Mouse (Mus musculus) neural tube, embryonic 13.5 days (tissue): Measurements from ENCODE around the gene Cables2. TPM values are rescaled to one million over a fixed set of nuclear protein-coding genes. Genes with fewer than 3 reads are reported as not detected.

Experiments used
- ATAC-seq: fragments of 200-750 bp; cut with Nextera tagmentation; 2 replicates; pipeline ENCODE4 v1.8.0; 2017; ENCODE audit warnings: low read depth, mild to moderate bottlenecking, moderate TSS enrichment, moderate library complexity
- H3K27ac ChIP-seq: fragments of 300-500 bp; sonication (generic); replicated peaks from 2 replicates; pipeline ENCODE4 v1.5.1; 2015; ENCODE audit warnings: moderate library complexity, mild to moderate bottlenecking, inconsistent platforms
- H3K27me3 ChIP-seq: fragments of 300-500 bp; sonication (generic); 2 replicates; pipeline ENCODE4 v1.6.1; 2015; ENCODE audit warnings: mild to moderate bottlenecking, inconsistent platforms
- H3K36me3 ChIP-seq: fragments of 300-500 bp; sonication (generic); 2 replicates; pipeline ENCODE4 v1.6.1; 2015; ENCODE audit warnings: mild to moderate bottlenecking, inconsistent platforms
- H3K4me1 ChIP-seq: fragments of 300-500 bp; sonication (generic); replicated peaks from 2 replicates; pipeline ENCODE4 v1.6.1; 2015; ENCODE audit warnings: inconsistent platforms
- H3K4me2 ChIP-seq: fragments of 300-500 bp; sonication (generic); 2 replicates; pipeline ENCODE4 v1.6.1; 2015; ENCODE audit warnings: inconsistent platforms, mild to moderate bottlenecking, moderate library complexity
- H3K4me3 ChIP-seq: fragments of 300-500 bp; sonication (generic); 2 replicates; pipeline ENCODE4 v1.5.1; 2015; ENCODE audit warnings: mild to moderate bottlenecking, inconsistent platforms
- H3K9ac ChIP-seq: fragments of 300-500 bp; sonication (generic); 2 replicates; pipeline ENCODE4 v1.6.1; 2015; ENCODE audit warnings: moderate library complexity, mild to moderate bottlenecking, inconsistent platforms
- H3K9me3 ChIP-seq: fragments of 300-500 bp; sonication (generic); 2 replicates; pipeline ENCODE4 v1.6.1; 2016; ENCODE audit warnings: inconsistent platforms
- WGBS: fragments of 180-500 bp; shearing (Covaris S2); methylation state at CpG from one replicate; pipeline ENCODE4 v1.1.7; 2015; 5-methylcytosine and 5-hydroxymethylcytosine counted together
- polyA plus RNA-seq: library from polyadenylated mRNA; unstranded; fragments of >200 nt; fragmentation: Nextera tagmentation; extraction: Ambion mirVana; gene quantifications from 2 replicates; pipeline ENCODE4 v1.2.1, GENCODE M21; 2015

Gene Cables2
- polyA plus RNA-seq, 1 experiment from 2014 or later: 23.9 TPM

GRCm38 (mm10) chr2:180228592-180228991, 44.7 kb downstream of the Cables2 start:
- H3K9ac ChIP-seq: no peak overlapping the region
- H3K4me3 ChIP-seq: no peak overlapping the region
- no peaks in the 10 kb centered on the region for H3K9me3 ChIP-seq
- WGBS: 55% methylated on average over 7 of the region's 7 CpGs
- no peak for ATAC-seq
- H3K36me3 ChIP-seq: no peaks in the 10 kb centered on the region
- H3K27me3 ChIP-seq: peaks cover 40% of the 10 kb centered on the region
- no peak overlapping the region for H3K27ac ChIP-seq
- H3K4me1 ChIP-seq: peaks cover 39% of the 10 kb centered on the region
- H3K4me2 ChIP-seq: no peak overlapping the region

GRCm38 (mm10) chr2:180228060-180228458, 45.2 kb downstream of the Cables2 start:
- Histone ChIP-seq H3K4me1 (peaks cover 39% of the 10 kb centered on the region), H3K9ac (no peak overlapping the region), H3K36me3 (no peaks in the 10 kb centered on the region), H3K9me3 (no peaks in the 10 kb centered on the region), H3K27me3 (peaks cover 45% of the 10 kb centered on the region), H3K4me2 (peak overlapping the region; percentile 38; the same call in 1 of the 2 replicates), H3K4me3 (no peak overlapping the region), H3K27ac (no peak overlapping the region)
- WGBS: 46% methylated on average over 6 of the region's 6 CpGs
- ATAC-seq: no peak

- Histone ChIP-seq H3K27me3 (peaks cover 50% of the 10 kb centered on the region), H3K4me2 (peak overlapping the region; percentile 38), H3K27ac (no peak overlapping the region), H3K9ac (no peak overlapping the region), H3K4me1 (peaks cover 44% of the 10 kb centered on the region), H3K9me3 (no peaks in the 10 kb centered on the region), H3K4me3 (0 out of 2 replicates have a peak overlapping the region, but pooled peaks have one; percentile 4), H3K36me3 (no peaks in the 10 kb centered on the region)
- WGBS: 1% methylated on average over 21 of the region's 21 CpGs
- peak; percentile 57 for ATAC-seq
Measured at GRCm38 (mm10) chr2:180227262-180228059, 45.8 kb downstream of the Cables2 start.

GRCm38 (mm10) chr2:180225762-180226378, 47.4 kb downstream of the Cables2 start, which contains the start of gene Lama5:
TSS of gene Lama5 (minus strand) at chr2:180225859.
- under 1% methylated on average over 37 of the region's 37 CpGs for WGBS
- peaks cover 50% of the 10 kb centered on the region for H3K4me1 ChIP-seq

GRCm38 (mm10) chr2:180225044-180225761, 48.1 kb downstream of the Cables2 start:
- WGBS: under 1% methylated on average over 52 of the region's 55 CpGs
- H3K27me3 ChIP-seq: peaks cover 50% of the 10 kb centered on the region

More at GRCm38 (mm10) chr2:180225762-180226378, 47.4 kb downstream of the Cables2 start, which contains the start of gene Lama5:
- Histone ChIP-seq H3K27me3 (peaks cover 50% of the 10 kb centered on the region), H3K9ac (peak within 1 kb of the TSS; percentile 75), H3K4me3 (peak within 1 kb of the TSS; percentile 53), H3K27ac (no peak within 1 kb of the TSS), H3K9me3 (no peaks in the 10 kb centered on the region), H3K4me2 (peak within 1 kb of the TSS; percentile 98), H3K36me3 (no peaks in the 10 kb centered on the region)
- ATAC-seq: peak; percentile 33

GRCm38 (mm10) chr2:180224647-180225043, 48.7 kb downstream of the Cables2 start:
- H3K27me3 ChIP-seq: peaks cover 50% of the 10 kb centered on the region
- 2% methylated on average over 12 of the region's 13 CpGs for WGBS
- peak overlapping the region; percentile 53 for H3K4me3 ChIP-seq
- H3K36me3 ChIP-seq: no peaks in the 10 kb centered on the region
- no peaks in the 10 kb centered on the region for H3K9me3 ChIP-seq
- H3K27ac ChIP-seq: no peak overlapping the region
- H3K9ac ChIP-seq: peak overlapping the region; percentile 75; the same call in 1 of the 2 replicates
- peak overlapping the region; percentile 98 for H3K4me2 ChIP-seq
- ATAC-seq: no peak
- H3K4me1 ChIP-seq: peaks cover 50% of the 10 kb centered on the region

More at GRCm38 (mm10) chr2:180225044-180225761, 48.1 kb downstream of the Cables2 start:
- peak; percentile 13 for ATAC-seq
- peak overlapping the region; percentile 53 for H3K4me3 ChIP-seq
- no peak overlapping the region for H3K27ac ChIP-seq
- H3K4me1 ChIP-seq: peaks cover 50% of the 10 kb centered on the region
- H3K9me3 ChIP-seq: no peaks in the 10 kb centered on the region
- peak overlapping the region; percentile 98 for H3K4me2 ChIP-seq
- H3K36me3 ChIP-seq: no peaks in the 10 kb centered on the region
- peak overlapping the region; percentile 75 for H3K9ac ChIP-seq

- no peak overlapping the region for H3K9ac ChIP-seq
- WGBS: 13% methylated on average over 6 of the region's 6 CpGs
- H3K36me3 ChIP-seq: no peaks in the 10 kb centered on the region
- H3K4me3 ChIP-seq: no peak overlapping the region
- H3K4me2 ChIP-seq: no peak overlapping the region
- no peaks in the 10 kb centered on the region for H3K9me3 ChIP-seq
- ATAC-seq: peak; percentile 24; the same call in 1 of the 2 replicates
- H3K27me3 ChIP-seq: peaks cover 47% of the 10 kb centered on the region
- no peak overlapping the region for H3K27ac ChIP-seq
- H3K4me1 ChIP-seq: peaks cover 51% of the 10 kb centered on the region
Measured at GRCm38 (mm10) chr2:180222250-180222649, 51.0 kb downstream of the Cables2 start.

GRCm38 (mm10) chr2:180221051-180221450, 52.2 kb downstream of the Cables2 start:
- ATAC-seq: no peak
- no peaks in the 10 kb centered on the region for H3K36me3 ChIP-seq
- no peaks in the 10 kb centered on the region for H3K9me3 ChIP-seq
- H3K27ac ChIP-seq: no peak overlapping the region
- peaks cover 42% of the 10 kb centered on the region for H3K4me1 ChIP-seq
- peaks cover 35% of the 10 kb centered on the region for H3K27me3 ChIP-seq
- H3K4me2 ChIP-seq: no peak overlapping the region
- 95% methylated on average over 9 of the region's 9 CpGs for WGBS
- no peak overlapping the region for H3K4me3 ChIP-seq
- no peak overlapping the region for H3K9ac ChIP-seq

- Histone ChIP-seq H3K9ac (no peak overlapping the region), H3K4me2 (no peak overlapping the region), H3K27ac (no peak overlapping the region), H3K9me3 (no peaks in the 10 kb centered on the region), H3K36me3 (no peaks in the 10 kb centered on the region), H3K4me1 (peaks cover 36% of the 10 kb centered on the region), H3K27me3 (peaks cover 26% of the 10 kb centered on the region), H3K4me3 (no peak overlapping the region)
- WGBS: 81% methylated on average over 9 of the region's 9 CpGs
- no peak for ATAC-seq
Measured at GRCm38 (mm10) chr2:180220165-180220564, 53.1 kb downstream of the Cables2 start.

GRCm38 (mm10) chr2:180219145-180219943, 54.0 kb downstream of the Cables2 start:
- Histone ChIP-seq H3K9me3 (no peaks in the 10 kb centered on the region), H3K9ac (no peak overlapping the region), H3K36me3 (no peaks in the 10 kb centered on the region), H3K4me3 (no peak overlapping the region), H3K27me3 (peaks cover 18% of the 10 kb centered on the region), H3K4me2 (no peak overlapping the region), H3K27ac (0 out of 2 replicates have a peak overlapping the region, but pooled peaks have one; percentile 23), H3K4me1 (peaks cover 38% of the 10 kb centered on the region)
- 81% methylated on average over 15 of the region's 15 CpGs for WGBS
- no peak for ATAC-seq

- Histone ChIP-seq H3K27me3 (peaks cover 12% of the 10 kb centered on the region), H3K36me3 (no peaks in the 10 kb centered on the region), H3K4me1 (peaks cover 39% of the 10 kb centered on the region), H3K27ac (peak overlapping the region; percentile 23; the same call in 1 of the 2 replicates), H3K9ac (no peak overlapping the region), H3K4me2 (no peak overlapping the region), H3K9me3 (no peaks in the 10 kb centered on the region), H3K4me3 (no peak overlapping the region)
- 40% methylated on average over 5 of the region's 5 CpGs for WGBS
- ATAC-seq: no peak
Measured at GRCm38 (mm10) chr2:180218677-180219076, 54.6 kb downstream of the Cables2 start.
